Mouse (Mus musculus): ENCODE data around the gene Kcng4. TPM values are rescaled to one million over a fixed set of nuclear protein-coding genes. Genes with fewer than 3 reads are reported as not detected.

Kcng4 gene
- total and polyA plus RNA-seq, 2 experiments from 2014 or later: 0.28 to 1.6 TPM

- Histone ChIP-seq H3K4me2 (ENCODE audit: low read depth, low read length, poor library complexity, severe bottlenecking) (peak overlapping the region; percentile 51), H3K9me3 (ENCODE audit: low read length) (no peaks in the 10 kb centered on the region), H3K9ac (replicated peaks; ENCODE audit: low read length, poor library complexity, severe bottlenecking) (no peak overlapping the region; the same call in 1 of the 2 replicates), H3K27ac (ENCODE audit: low read depth, low read length) (no peak overlapping the region), H3K36me3 (ENCODE audit: insufficient read depth, low read length) (no peaks in the 10 kb centered on the region), H3K27me3 (ENCODE audit: insufficient read depth, low read length) (no peaks in the 10 kb centered on the region), H3K4me3 (ENCODE audit: low read depth, low read length) (peak overlapping the region; percentile 26), H3K4me1 (ENCODE audit: insufficient read depth, low read length) (no peaks in the 10 kb centered on the region)
- TF ChIP-seq CTCF (IDR thresholded peaks at IDR 0.05): no peak
- DNase-seq (ENCODE audit: low spot score) (no peak), ATAC-seq (ENCODE audit: low FRiP score) (no peak)
- 25% methylated on average over 22 of the region's 24 CpGs for WGBS
These were observed 49.6 kb downstream of the Kcng4 start for GRCm38 (mm10) chr8:119585901-119586300.

- ATAC-seq (ENCODE audit: low FRiP score) (no peak), DNase-seq (ENCODE audit: low spot score) (no peak)
- no peak overlapping the region for H3K4me2 ChIP-seq (ENCODE audit: low read depth, low read length, poor library complexity, severe bottlenecking)
- H3K27ac ChIP-seq (ENCODE audit: low read depth, low read length): no peak overlapping the region
- no peaks in the 10 kb centered on the region for H3K4me1 ChIP-seq (ENCODE audit: insufficient read depth, low read length)
- no peaks in the 10 kb centered on the region for H3K27me3 ChIP-seq (ENCODE audit: insufficient read depth, low read length)
- H3K4me3 ChIP-seq (ENCODE audit: low read depth, low read length): no peak overlapping the region
- H3K9me3 ChIP-seq (ENCODE audit: low read length): no peaks in the 10 kb centered on the region
- no peak overlapping the region for H3K9ac ChIP-seq (replicated peaks; ENCODE audit: low read length, poor library complexity, severe bottlenecking)
- no peak for TF ChIP-seq CTCF (IDR thresholded peaks at IDR 0.05)
- H3K36me3 ChIP-seq (ENCODE audit: insufficient read depth, low read length): no peaks in the 10 kb centered on the region
- whole genome bisulfite sequencing: 90% methylated on average over 5 of the region's 5 CpGs
These were observed 54.9 kb downstream of the Kcng4 start for GRCm38 (mm10) chr8:119580441-119581161.

- Histone ChIP-seq H3K27me3 (ENCODE audit: insufficient read depth, low read length) (no peaks in the 10 kb centered on the region), H3K4me2 (ENCODE audit: low read depth, low read length, poor library complexity, severe bottlenecking) (no peak overlapping the region), H3K4me3 (ENCODE audit: low read depth, low read length) (no peak overlapping the region), H3K4me1 (ENCODE audit: insufficient read depth, low read length) (no peaks in the 10 kb centered on the region), H3K9me3 (ENCODE audit: low read length) (no peaks in the 10 kb centered on the region), H3K9ac (replicated peaks; ENCODE audit: low read length, poor library complexity, severe bottlenecking) (no peak overlapping the region), H3K36me3 (ENCODE audit: insufficient read depth, low read length) (no peaks in the 10 kb centered on the region), H3K27ac (ENCODE audit: low read depth, low read length) (no peak overlapping the region)
- 44% methylated on average over 13 of the region's 13 CpGs for WGBS
- no peak for TF ChIP-seq CTCF (IDR thresholded peaks at IDR 0.05)
- ATAC-seq (ENCODE audit: low FRiP score) (no peak), DNase-seq (ENCODE audit: low spot score) (no peak)
These were observed 56.4 kb downstream of the Kcng4 start for GRCm38 (mm10) chr8:119579096-119579495.

- Histone ChIP-seq H3K9ac (replicated peaks; ENCODE audit: low read length, poor library complexity, severe bottlenecking) (peak overlapping the region; percentile 84; the same call in 1 of the 2 replicates), H3K4me1 (ENCODE audit: insufficient read depth, low read length) (peaks cover 10% of the 10 kb centered on the region; the same call in 1 of the 2 replicates), H3K9me3 (ENCODE audit: low read length) (no peaks in the 10 kb centered on the region), H3K27ac (ENCODE audit: low read depth, low read length) (peak overlapping the region; percentile 83; the same call in 1 of the 2 replicates), H3K4me3 (ENCODE audit: low read depth, low read length) (peak overlapping the region; percentile 92), H3K27me3 (ENCODE audit: insufficient read depth, low read length) (no peaks in the 10 kb centered on the region), H3K4me2 (ENCODE audit: low read depth, low read length, poor library complexity, severe bottlenecking) (peak overlapping the region; percentile 84), H3K36me3 (ENCODE audit: insufficient read depth, low read length) (0 out of 2 replicates have a peak, but pooled peaks cover 4% of the 10 kb centered on the region)
- 3% methylated on average over 8 of the region's 16 CpGs for WGBS
- no peak for TF ChIP-seq CTCF (IDR thresholded peaks at IDR 0.05)
- ATAC-seq (ENCODE audit: low FRiP score) (peak; percentile 21; the same call in 1 of the 2 replicates), DNase-seq (ENCODE audit: low spot score) (no peak)
These were observed 60.1 kb downstream of the Kcng4 start for GRCm38 (mm10) chr8:119575366-119575726.

GRCm38 (mm10) chr8:119574437-119575365 is 60.8 kb downstream of the Kcng4 start, which contains the start of the genes Hsdl1 and Dnaaf1:
TSS of gene Hsdl1 (minus strand) at chr8:119575183.
TSS of gene Dnaaf1 (plus strand) at chr8:119575235.
- no peaks in the 10 kb centered on the region for H3K27me3 ChIP-seq (ENCODE audit: insufficient read depth, low read length)
- H3K9me3 ChIP-seq (ENCODE audit: low read length): no peaks in the 10 kb centered on the region
- under 1% methylated on average over 93 of the region's 97 CpGs for WGBS
- H3K4me3 ChIP-seq (ENCODE audit: low read depth, low read length): peak within 1 kb of the TSS; percentile 92
- peak within 1 kb of the TSS; percentile 84 for H3K4me2 ChIP-seq (ENCODE audit: low read depth, low read length, poor library complexity, severe bottlenecking)
- peak; percentile 81 for ATAC-seq (ENCODE audit: low FRiP score)
- H3K4me1 ChIP-seq (ENCODE audit: insufficient read depth, low read length): peaks cover 10% of the 10 kb centered on the region; the same call in 1 of the 2 replicates
- TF ChIP-seq CTCF (IDR thresholded peaks at IDR 0.05): peak; percentile 42
- peak within 1 kb of the TSS; percentile 83 for H3K27ac ChIP-seq (ENCODE audit: low read depth, low read length)
- peak within 1 kb of the TSS; percentile 84 for H3K9ac ChIP-seq (replicated peaks; ENCODE audit: low read length, poor library complexity, severe bottlenecking)
- peak; percentile 91 for DNase-seq (ENCODE audit: low spot score)
- 0 out of 2 replicates have a peak, but pooled peaks cover 4% of the 10 kb centered on the region for H3K36me3 ChIP-seq (ENCODE audit: insufficient read depth, low read length)

Other genes starting within 250 kb of the Kcng4 start
- 27.0 and 32.1 TPM in 2 replicates for gene Mlycd, start 240.8 kb downstream of the Kcng4 start, total RNA-seq (2014; rRNA removed)
- gene Mlycd, start 240.8 kb downstream of the Kcng4 start, polyA plus RNA-seq (2015; fragmentation: Nextera tagmentation; extraction: Ambion mirVana): 19.0 and 20.6 TPM in 2 replicates
- 0.38 TPM in 1 of 2 replicates, not detected in the other for gene Osgin1, start 201.6 kb downstream of the Kcng4 start, total RNA-seq (2014; rRNA removed)
- 0.15 and 0.32 TPM in 2 replicates for gene Osgin1, start 201.6 kb downstream of the Kcng4 start, polyA plus RNA-seq (2015; fragmentation: Nextera tagmentation; extraction: Ambion mirVana)
- 106 and 119 TPM in 2 replicates for gene Necab2, start 189.0 kb downstream of the Kcng4 start, total RNA-seq (2014; rRNA removed)
- 76.6 and 84.6 TPM in 2 replicates for gene Necab2, start 189.0 kb downstream of the Kcng4 start, polyA plus RNA-seq (2015; fragmentation: Nextera tagmentation; extraction: Ambion mirVana)
- gene Slc38a8, start 134.0 kb downstream of the Kcng4 start, total RNA-seq (2014; rRNA removed): 0.16 and 0.19 TPM in 2 replicates
- 0.09 and 0.12 TPM in 2 replicates for gene Slc38a8, start 134.0 kb downstream of the Kcng4 start, polyA plus RNA-seq (2015; fragmentation: Nextera tagmentation; extraction: Ambion mirVana)
- gene Mbtps1, start 76.9 kb downstream of the Kcng4 start, total RNA-seq (2014; rRNA removed): 68.8 and 72.7 TPM in 2 replicates
- gene Mbtps1, start 76.9 kb downstream of the Kcng4 start, polyA plus RNA-seq (2015; fragmentation: Nextera tagmentation; extraction: Ambion mirVana): 45.5 and 46.0 TPM in 2 replicates
- gene Hsdl1, start 60.5 kb downstream of the Kcng4 start, total RNA-seq (2014; rRNA removed): 164 and 176 TPM in 2 replicates
- gene Hsdl1, start 60.5 kb downstream of the Kcng4 start, polyA plus RNA-seq (2015; fragmentation: Nextera tagmentation; extraction: Ambion mirVana): 164 and 174 TPM in 2 replicates
- gene Dnaaf1, start 60.4 kb downstream of the Kcng4 start, total RNA-seq (2014; rRNA removed): 0.47 and 1.1 TPM in 2 replicates
- gene Dnaaf1, start 60.4 kb downstream of the Kcng4 start, polyA plus RNA-seq (2015; fragmentation: Nextera tagmentation; extraction: Ambion mirVana): 0.51 and 0.60 TPM in 2 replicates
- gene Taf1c, start 30.5 kb downstream of the Kcng4 start, total RNA-seq (2014; rRNA removed): 20.1 and 22.5 TPM in 2 replicates
- 9.6 and 10.2 TPM in 2 replicates for gene Taf1c, start 30.5 kb downstream of the Kcng4 start, polyA plus RNA-seq (2015; fragmentation: Nextera tagmentation; extraction: Ambion mirVana)
- 0.33 and 1.0 TPM in 2 replicates for gene Adad2, start 22.9 kb downstream of the Kcng4 start, total RNA-seq (2014; rRNA removed)
- gene Adad2, start 22.9 kb downstream of the Kcng4 start, polyA plus RNA-seq (2015; fragmentation: Nextera tagmentation; extraction: Ambion mirVana): 0.22 and 0.23 TPM in 2 replicates
- gene Wfdc1, start 30.7 kb upstream of the Kcng4 start, total RNA-seq (2014; rRNA removed): 8.5 and 13.5 TPM in 2 replicates
- gene Wfdc1, start 30.7 kb upstream of the Kcng4 start, polyA plus RNA-seq (2015; fragmentation: Nextera tagmentation; extraction: Ambion mirVana): 11.6 and 11.8 TPM in 2 replicates
- 0.28 and 0.82 TPM in 2 replicates for gene Atp2c2, start 64.3 kb upstream of the Kcng4 start, total RNA-seq (2014; rRNA removed)
- gene Atp2c2, start 64.3 kb upstream of the Kcng4 start, polyA plus RNA-seq (2015; fragmentation: Nextera tagmentation; extraction: Ambion mirVana): 0.83 and 1.1 TPM in 2 replicates
- gene Tldc1, start 142.7 kb upstream of the Kcng4 start, total RNA-seq (2014; rRNA removed): 18.5 and 20.4 TPM in 2 replicates
- gene Tldc1, start 142.7 kb upstream of the Kcng4 start, polyA plus RNA-seq (2015; fragmentation: Nextera tagmentation; extraction: Ambion mirVana): 6.7 and 7.4 TPM in 2 replicates
- 223 and 238 TPM in 2 replicates for gene Cotl1, start 204.9 kb upstream of the Kcng4 start, total RNA-seq (2014; rRNA removed)
- gene Cotl1, start 204.9 kb upstream of the Kcng4 start, polyA plus RNA-seq (2015; fragmentation: Nextera tagmentation; extraction: Ambion mirVana): 112 and 119 TPM in 2 replicates
- gene Klhl36, start 226.6 kb upstream of the Kcng4 start, total RNA-seq (2014; rRNA removed): 28.2 and 31.0 TPM in 2 replicates
- gene Klhl36, start 226.6 kb upstream of the Kcng4 start, polyA plus RNA-seq (2015; fragmentation: Nextera tagmentation; extraction: Ambion mirVana): 19.5 and 21.0 TPM in 2 replicates

All from midbrain, postnatal 0 days (tissue).